Mouse (Mus musculus): ENCODE measurements around the gene Man2a2. TPM values are rescaled to one million over a fixed set of nuclear protein-coding genes. Genes with fewer than 3 reads are reported as not detected.

Man2a2 gene
- 10 to 100 TPM; 55.7 to 58.7 TPM for total RNA-seq (2021)
- polyA plus RNA-seq (2012; rRNA removed), result 75.8 and 82.4 TPM in 2 replicates
- long read RNA-seq, full-length matches to known transcripts, result 8 of 25 reads
- long read RNA-seq, partial matches to known transcripts, result 8 of 25 reads
- long read RNA-seq, other reads (novel, unspliced or antisense), result 9 of 25 reads

- Histone ChIP-seq H3K36me3 (ENCODE audit: control insufficient read depth, insufficient read depth, low read length) (no peaks in the 10 kb centered on the region), H3K27ac (peak within 1 kb of the TSS; percentile 82), H3K9ac (ENCODE audit: low read depth, low read length) (peak within 1 kb of the TSS; percentile 92), H3K79me2 (replicated peaks; ENCODE audit: control insufficient read depth, insufficient read depth, low read length) (no peaks in the 10 kb centered on the region), H3K27me3 (ENCODE audit: control insufficient read depth, insufficient read depth, low read length) (no peaks in the 10 kb centered on the region), H3K4me3 (peak within 1 kb of the TSS; percentile 85), H3K4me1 (ENCODE audit: control insufficient read depth, insufficient read depth, low read length) (peaks cover 9% of the 10 kb centered on the region)
- peak; percentile 89 to 92 for DNase-seq
- intact Hi-C loops (cut with DNase I), result no loop called here
- no peak for TF ChIP-seq EP300 (IDR thresholded peaks at IDR 0.05; ENCODE audit: insufficient read depth, low read depth, low read length)
- peak; percentile 84 for TF ChIP-seq CTCF (IDR thresholded peaks at IDR 0.05)
- TF ChIP-seq POLR2A (IDR thresholded peaks at IDR 0.05; ENCODE audit: insufficient read depth, low read depth, low read length), result no peak
- 1% methylated on average over 80 of the region's 86 CpGs for WGBS
Observed at GRCm38 (mm10) chr7:80371041-80371751, at the start of gene Man2a2. Gene Man2a2 (minus strand): TSS chr7:80371375.

- no peak overlapping the region for H3K4me3 ChIP-seq
- H3K27ac ChIP-seq, result no peak overlapping the region
- no peaks in the 10 kb centered on the region for H3K36me3 ChIP-seq (ENCODE audit: control insufficient read depth, insufficient read depth, low read length)
- 71% methylated on average over 4 of the region's 4 CpGs for WGBS
- no peak for TF ChIP-seq EP300 (IDR thresholded peaks at IDR 0.05; ENCODE audit: insufficient read depth, low read depth, low read length)
- no peak for TF ChIP-seq POLR2A (IDR thresholded peaks at IDR 0.05; ENCODE audit: insufficient read depth, low read depth, low read length)
- TF ChIP-seq CTCF (IDR thresholded peaks at IDR 0.05), result no peak
- intact Hi-C loops (cut with DNase I), result no loop called here
- H3K79me2 ChIP-seq (replicated peaks; ENCODE audit: control insufficient read depth, insufficient read depth, low read length), result no peaks in the 10 kb centered on the region
- no peak overlapping the region for H3K9ac ChIP-seq (ENCODE audit: low read depth, low read length)
- no peaks in the 10 kb centered on the region for H3K27me3 ChIP-seq (ENCODE audit: control insufficient read depth, insufficient read depth, low read length)
- H3K4me1 ChIP-seq (ENCODE audit: control insufficient read depth, insufficient read depth, low read length), result peaks cover 3% of the 10 kb centered on the region; the same call in 1 of the 2 replicates
- no peak for DNase-seq
Observed at GRCm38 (mm10) chr7:80420586-80420985, 49.4 kb upstream of the Man2a2 start.

- Histone ChIP-seq H3K4me1 (ENCODE audit: control insufficient read depth, insufficient read depth, low read length) (peaks cover 3% of the 10 kb centered on the region; the same call in 1 of the 2 replicates), H3K27me3 (ENCODE audit: control insufficient read depth, insufficient read depth, low read length) (no peaks in the 10 kb centered on the region), H3K36me3 (ENCODE audit: control insufficient read depth, insufficient read depth, low read length) (no peaks in the 10 kb centered on the region), H3K4me3 (no peak overlapping the region), H3K9ac (ENCODE audit: low read depth, low read length) (no peak overlapping the region), H3K79me2 (replicated peaks; ENCODE audit: control insufficient read depth, insufficient read depth, low read length) (no peaks in the 10 kb centered on the region), H3K27ac (no peak overlapping the region)
- no peak for DNase-seq
- 72% methylated on average over 3 of the region's 3 CpGs for WGBS
- TF ChIP-seq POLR2A (IDR thresholded peaks at IDR 0.05; ENCODE audit: insufficient read depth, low read depth, low read length) (no peak), CTCF (IDR thresholded peaks at IDR 0.05) (no peak), EP300 (IDR thresholded peaks at IDR 0.05; ENCODE audit: insufficient read depth, low read depth, low read length) (no peak)
- intact Hi-C loops (cut with DNase I), result no loop called here
Observed at GRCm38 (mm10) chr7:80419278-80419677, 48.1 kb upstream of the Man2a2 start.

- Histone ChIP-seq H3K4me3 (no peak overlapping the region), H3K36me3 (ENCODE audit: control insufficient read depth, insufficient read depth, low read length) (no peaks in the 10 kb centered on the region), H3K4me1 (ENCODE audit: control insufficient read depth, insufficient read depth, low read length) (peaks cover 8% of the 10 kb centered on the region), H3K9ac (ENCODE audit: low read depth, low read length) (no peak overlapping the region), H3K79me2 (replicated peaks; ENCODE audit: control insufficient read depth, insufficient read depth, low read length) (no peaks in the 10 kb centered on the region), H3K27me3 (ENCODE audit: control insufficient read depth, insufficient read depth, low read length) (no peaks in the 10 kb centered on the region), H3K27ac (no peak overlapping the region)
- intact Hi-C loops (cut with DNase I), result no loop called here
- WGBS, result 85% methylated on average over 3 of the region's 3 CpGs
- no peak for TF ChIP-seq CTCF (IDR thresholded peaks at IDR 0.05)
- no peak for TF ChIP-seq POLR2A (IDR thresholded peaks at IDR 0.05; ENCODE audit: insufficient read depth, low read depth, low read length)
- TF ChIP-seq EP300 (IDR thresholded peaks at IDR 0.05; ENCODE audit: insufficient read depth, low read depth, low read length), result no peak
- DNase-seq, result no peak
Observed at GRCm38 (mm10) chr7:80418036-80418435, 46.9 kb upstream of the Man2a2 start.

GRCm38 (mm10) chr7:80417601-80418000 is 46.4 kb upstream of the Man2a2 start:
- TF ChIP-seq CTCF (IDR thresholded peaks at IDR 0.05), result no peak
- no peak for TF ChIP-seq EP300 (IDR thresholded peaks at IDR 0.05; ENCODE audit: insufficient read depth, low read depth, low read length)
- no peak for TF ChIP-seq POLR2A (IDR thresholded peaks at IDR 0.05; ENCODE audit: insufficient read depth, low read depth, low read length)
- H3K36me3 ChIP-seq (ENCODE audit: control insufficient read depth, insufficient read depth, low read length), result no peaks in the 10 kb centered on the region
- no peak for DNase-seq

GRCm38 (mm10) chr7:80416969-80417368 is 45.8 kb upstream of the Man2a2 start:
- intact Hi-C loops (cut with DNase I), result no loop called here
- Histone ChIP-seq H3K27me3 (ENCODE audit: control insufficient read depth, insufficient read depth, low read length) (no peaks in the 10 kb centered on the region), H3K4me1 (ENCODE audit: control insufficient read depth, insufficient read depth, low read length) (peaks cover 6% of the 10 kb centered on the region), H3K27ac (no peak overlapping the region), H3K4me3 (no peak overlapping the region), H3K36me3 (ENCODE audit: control insufficient read depth, insufficient read depth, low read length) (no peaks in the 10 kb centered on the region), H3K79me2 (replicated peaks; ENCODE audit: control insufficient read depth, insufficient read depth, low read length) (no peaks in the 10 kb centered on the region), H3K9ac (ENCODE audit: low read depth, low read length) (no peak overlapping the region)
- TF ChIP-seq CTCF (IDR thresholded peaks at IDR 0.05) (no peak), EP300 (IDR thresholded peaks at IDR 0.05; ENCODE audit: insufficient read depth, low read depth, low read length) (no peak), POLR2A (IDR thresholded peaks at IDR 0.05; ENCODE audit: insufficient read depth, low read depth, low read length) (no peak)
- DNase-seq, result no peak
- 63% methylated on average over 7 of the region's 7 CpGs for WGBS

More at GRCm38 (mm10) chr7:80417601-80418000, 46.4 kb upstream of the Man2a2 start:
- H3K27me3 ChIP-seq (ENCODE audit: control insufficient read depth, insufficient read depth, low read length), result no peaks in the 10 kb centered on the region
- H3K4me3 ChIP-seq, result no peak overlapping the region
- intact Hi-C loops (cut with DNase I), result no loop called here
- H3K79me2 ChIP-seq (replicated peaks; ENCODE audit: control insufficient read depth, insufficient read depth, low read length), result no peaks in the 10 kb centered on the region
- H3K9ac ChIP-seq (ENCODE audit: low read depth, low read length), result no peak overlapping the region
- peaks cover 6% of the 10 kb centered on the region for H3K4me1 ChIP-seq (ENCODE audit: control insufficient read depth, insufficient read depth, low read length)
- H3K27ac ChIP-seq, result no peak overlapping the region
